Mouse (Mus musculus) granulocyte monocyte progenitor cell, adult 5-6 weeks (primary cell): Measurements from ENCODE around the gene Rel. TPM values are rescaled to one million over a fixed set of nuclear protein-coding genes. Genes with fewer than 3 reads are reported as not detected.
"Not testable (repeated sequence)": the region's sequence is repeated elsewhere in the genome, so short reads cannot be mapped to it uniquely, and the experiment has no call there.

ENCODE experiments used
- ATAC-seq: replicated peaks from 2 replicates; pipeline ENCODE4 v1.8.0; 2016; ENCODE audit warnings: mild to moderate bottlenecking, moderate TSS enrichment, inconsistent platforms; ENCODE audit not compliant: poor library complexity, severe bottlenecking
- total RNA-seq, 2 experiments: library from RNA; stranded (forward) in 1 of 2; stranded (reverse) in 1 of 2; fragments of 200-712, 200-1000 nt in 1 of 2; fragments of >200 nt in 1 of 2; fragmentation: Nextera tagmentation in 1 of 2; gene quantifications; 2 replicates each; pipeline ENCODE4 v1.2.3; 2014 to 2017

Gene Rel
- total RNA-seq (2014; fragmentation: Nextera tagmentation), result 15.1 and 18.5 TPM in 2 replicates
- 9.8 and 10.0 TPM in 2 replicates for total RNA-seq (2017)

- ATAC-seq, result peak; percentile 61
Measured at GRCm38 (mm10) chr11:23770760-23771506, at the start of gene Rel. Gene Rel (minus strand): TSS chr11:23770970.

GRCm38 (mm10) chr11:23818745-23819144, 48.0 kb upstream of the Rel start:
- no peak for ATAC-seq

GRCm38 (mm10) chr11:23810741-23811140, 40.0 kb upstream of the Rel start:
- ATAC-seq, result peak; percentile 61

- peak; percentile 99 for ATAC-seq
Measured at GRCm38 (mm10) chr11:23805716-23806115, 34.9 kb upstream of the Rel start.

- no peak for ATAC-seq
Measured at GRCm38 (mm10) chr11:23803136-23803535, 32.4 kb upstream of the Rel start.

- no peak for ATAC-seq
Measured at GRCm38 (mm10) chr11:23802256-23802655, 31.5 kb upstream of the Rel start.

- ATAC-seq, result no peak
Measured at GRCm38 (mm10) chr11:23801851-23802250, 31.1 kb upstream of the Rel start.

GRCm38 (mm10) chr11:23783677-23784076, 12.9 kb upstream of the Rel start:
- not testable (repeated sequence) for ATAC-seq

GRCm38 (mm10) chr11:23783085-23783484, 12.3 kb upstream of the Rel start:
- ATAC-seq, result no peak

GRCm38 (mm10) chr11:23782038-23782437, 11.3 kb upstream of the Rel start:
- ATAC-seq, result no peak

GRCm38 (mm10) chr11:23778787-23779201, 8.0 kb upstream of the Rel start:
- ATAC-seq, result peak; percentile 17; the same call in 1 of the 2 replicates

- ATAC-seq, result no peak
Measured at GRCm38 (mm10) chr11:23772471-23772870, 1.7 kb upstream of the Rel start.

GRCm38 (mm10) chr11:23771507-23772097, 832 bp upstream of the Rel start:
- ATAC-seq, result no peak

- ATAC-seq, result no peak
Measured at GRCm38 (mm10) chr11:23770510-23770759, 335 bp downstream of the Rel start.

- ATAC-seq, result peak; percentile 47
Measured at GRCm38 (mm10) chr11:23769686-23770509, 872 bp downstream of the Rel start.

GRCm38 (mm10) chr11:23769033-23769432, 1.7 kb downstream of the Rel start:
- ATAC-seq, result no peak

GRCm38 (mm10) chr11:23767928-23768327, 2.8 kb downstream of the Rel start:
- peak; percentile 29 for ATAC-seq

- ATAC-seq, result not testable (repeated sequence)
Measured at GRCm38 (mm10) chr11:23767369-23767768, 3.4 kb downstream of the Rel start.

- ATAC-seq, result peak; percentile 75
Measured at GRCm38 (mm10) chr11:23762635-23763034, 8.1 kb downstream of the Rel start.

- no peak for ATAC-seq
Measured at GRCm38 (mm10) chr11:23758218-23758617, 12.6 kb downstream of the Rel start.

GRCm38 (mm10) chr11:23754329-23754728, 16.4 kb downstream of the Rel start:
- ATAC-seq, result peak; percentile 50
